Mouse (Mus musculus): ENCODE measurements around the gene Ddc.

Gene Ddc

DNA sequence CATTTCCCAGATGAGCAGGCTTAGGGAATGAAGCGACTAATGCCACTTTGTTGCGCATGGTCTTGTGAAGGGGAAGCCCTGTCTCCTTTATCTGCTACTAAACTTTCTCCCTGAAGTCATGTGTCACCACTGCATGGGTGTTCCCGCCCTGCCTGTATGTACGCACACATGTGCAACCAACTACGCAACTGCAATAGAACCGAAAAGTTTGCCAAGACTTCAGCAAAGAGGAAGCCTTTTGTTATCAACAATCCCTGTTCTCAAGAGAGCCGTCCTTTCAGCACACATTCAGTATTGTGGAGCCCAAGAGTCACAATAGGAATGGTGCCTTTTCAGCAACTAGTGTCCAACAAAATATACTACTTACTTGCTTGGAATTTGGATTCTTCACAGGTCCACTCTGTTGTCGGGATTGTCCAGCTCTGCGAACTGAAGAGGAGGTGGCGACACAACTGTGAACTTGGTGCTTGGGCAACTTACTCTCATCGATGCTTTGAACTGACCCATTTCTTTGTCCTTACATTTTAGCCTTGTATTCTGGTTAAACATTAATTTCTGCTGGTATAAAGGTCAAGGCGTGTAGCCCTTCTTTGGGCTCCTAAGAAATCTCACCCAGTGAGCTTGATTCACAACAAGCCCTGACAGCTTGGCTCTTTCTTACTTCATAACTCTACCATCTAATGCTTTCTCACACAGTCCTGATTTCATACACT lies at the start of gene Ddc:
TSS of gene Ddc (minus strand) at position 500 of the 713 bp plus-strand sequence.
- no peak for DNase-seq (ENCODE audit: low read depth)

DNA sequence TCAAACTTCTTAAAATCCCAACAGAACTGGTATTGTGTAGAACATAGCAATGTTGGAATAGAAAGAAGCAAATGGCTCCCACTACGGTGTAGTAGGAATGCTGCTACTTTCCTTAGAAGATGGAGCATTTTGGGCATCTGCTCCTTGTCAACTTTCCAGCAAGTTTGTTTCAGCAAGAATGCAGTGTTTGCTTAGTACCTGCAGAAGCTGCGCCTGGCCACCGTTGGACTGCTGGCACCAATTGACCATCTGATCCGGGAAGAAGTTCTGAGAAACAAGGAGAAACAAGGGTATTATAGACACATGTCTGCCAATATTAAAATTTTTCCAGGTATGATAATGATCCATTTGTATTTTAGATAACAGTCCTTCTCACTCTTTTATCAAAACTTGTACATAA lies 47.8 kb upstream of the Ddc start:
- no peak for DNase-seq (ENCODE audit: low read depth)

DNA sequence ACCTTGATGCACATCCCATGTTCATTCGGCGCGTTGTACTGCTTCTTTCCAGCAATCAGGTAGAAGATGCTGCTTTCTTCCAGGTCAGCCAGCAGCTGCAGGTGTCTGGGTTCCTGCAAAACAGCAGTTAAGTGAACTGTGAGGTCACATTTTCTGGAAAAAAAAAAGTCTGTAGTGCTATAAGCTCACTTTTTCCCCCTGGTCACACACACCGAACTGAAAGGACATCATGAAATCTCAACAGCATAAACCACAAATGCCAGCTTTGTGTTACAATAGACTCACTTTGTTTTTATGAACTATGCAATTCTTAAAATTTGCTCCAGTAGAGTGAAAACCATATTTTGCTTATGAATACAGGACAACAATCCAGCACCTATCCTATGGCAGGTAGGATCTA lies 46.9 kb upstream of the Ddc start:
- DNase-seq (ENCODE audit: low read depth): no peak

DNA sequence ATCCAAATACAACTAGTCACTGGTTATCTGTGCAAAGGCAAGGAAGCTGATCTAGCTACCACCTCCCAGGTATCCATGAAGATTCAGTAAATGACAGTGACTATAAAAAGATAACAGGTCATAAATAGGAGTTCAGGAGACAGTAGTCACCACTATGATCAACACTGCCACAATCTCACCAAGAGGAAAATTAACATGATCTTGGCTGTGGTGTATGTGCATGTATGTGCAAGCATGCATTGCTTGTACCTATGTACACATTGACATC lies 46.1 kb upstream of the Ddc start:
- no peak for DNase-seq (ENCODE audit: low read depth)

DNA sequence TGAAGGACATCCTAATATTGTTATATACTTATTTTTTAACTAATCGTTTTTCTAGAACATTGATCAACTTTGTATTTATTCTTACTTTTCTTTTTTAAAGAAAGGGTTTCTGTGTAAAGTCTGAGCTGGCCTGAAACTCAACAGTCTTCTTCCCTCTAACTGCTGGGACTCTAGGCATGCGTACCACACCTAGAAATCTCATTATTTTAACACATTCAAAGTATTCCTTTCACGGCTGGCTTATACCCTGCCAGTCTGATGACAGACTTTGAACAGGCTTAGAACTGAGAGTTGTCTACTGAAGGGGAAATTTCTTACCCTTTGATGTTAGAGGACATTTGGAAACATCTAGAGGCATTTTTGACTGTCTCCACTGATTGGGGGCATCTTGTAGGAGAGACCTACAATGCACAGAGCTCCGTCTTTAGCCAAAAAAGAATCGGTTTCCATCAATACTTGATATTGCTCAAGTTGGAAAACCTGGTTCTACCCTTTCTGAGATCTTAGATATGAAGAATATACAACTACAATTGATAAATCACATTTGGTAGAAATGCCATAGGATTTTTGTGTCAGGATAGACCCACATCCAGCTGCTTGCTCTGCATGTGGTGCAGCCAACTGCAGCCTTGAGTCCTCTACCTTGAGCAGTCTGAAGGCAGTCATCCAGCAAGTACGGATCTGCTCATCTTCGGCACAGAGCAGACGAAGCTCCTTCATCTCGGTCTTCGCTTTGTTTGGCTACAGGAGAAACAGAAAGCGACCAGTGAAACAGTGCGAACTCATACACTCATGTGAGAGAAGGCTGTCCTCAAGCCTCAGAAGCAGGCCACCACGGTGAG lies 45.5 kb upstream of the Ddc start:
- DNase-seq (ENCODE audit: low read depth): no peak

DNA sequence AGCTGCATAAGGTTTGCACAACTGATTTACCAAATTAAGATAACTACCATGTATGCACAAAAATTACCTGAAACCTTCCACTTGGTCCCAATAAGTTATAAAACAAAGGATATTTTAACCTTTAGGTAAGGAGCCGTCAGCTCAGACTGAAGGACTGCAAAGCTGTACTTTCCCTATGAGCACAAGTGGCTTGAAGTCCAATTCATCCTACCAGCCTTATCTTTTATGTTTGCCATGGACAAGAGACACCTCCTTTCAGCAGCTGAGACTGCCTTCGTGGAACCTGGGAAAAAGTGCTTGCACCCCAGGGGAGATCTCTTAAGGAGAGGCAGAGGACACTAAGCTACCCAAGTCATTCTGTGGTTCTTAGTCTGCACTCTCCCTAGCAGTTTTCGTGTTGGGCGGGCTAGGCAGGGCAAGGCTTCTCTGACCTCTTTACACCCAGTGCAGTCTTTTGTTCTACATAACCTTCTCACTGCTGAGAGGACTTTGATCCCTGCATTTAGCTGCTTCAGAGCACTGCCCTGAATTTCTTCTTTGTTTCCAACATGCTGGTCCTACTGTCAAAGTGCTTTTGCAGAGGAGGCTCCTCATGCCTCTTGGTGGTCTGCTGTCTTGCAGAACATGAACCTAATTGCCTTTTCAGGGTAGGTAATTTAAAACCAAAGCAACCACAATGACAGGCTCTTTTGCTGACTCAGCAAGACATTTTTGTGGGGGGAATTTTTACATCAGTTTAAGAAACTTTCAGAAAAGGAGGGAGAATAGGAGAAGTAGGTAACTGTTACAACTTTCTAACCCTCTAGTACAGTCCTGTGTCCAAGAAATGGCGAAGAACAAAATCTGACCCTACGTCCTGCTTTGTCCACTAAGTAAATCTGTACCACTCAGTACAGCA lies 44.6 kb upstream of the Ddc start:
- no peak for DNase-seq (ENCODE audit: low read depth)

DNA sequence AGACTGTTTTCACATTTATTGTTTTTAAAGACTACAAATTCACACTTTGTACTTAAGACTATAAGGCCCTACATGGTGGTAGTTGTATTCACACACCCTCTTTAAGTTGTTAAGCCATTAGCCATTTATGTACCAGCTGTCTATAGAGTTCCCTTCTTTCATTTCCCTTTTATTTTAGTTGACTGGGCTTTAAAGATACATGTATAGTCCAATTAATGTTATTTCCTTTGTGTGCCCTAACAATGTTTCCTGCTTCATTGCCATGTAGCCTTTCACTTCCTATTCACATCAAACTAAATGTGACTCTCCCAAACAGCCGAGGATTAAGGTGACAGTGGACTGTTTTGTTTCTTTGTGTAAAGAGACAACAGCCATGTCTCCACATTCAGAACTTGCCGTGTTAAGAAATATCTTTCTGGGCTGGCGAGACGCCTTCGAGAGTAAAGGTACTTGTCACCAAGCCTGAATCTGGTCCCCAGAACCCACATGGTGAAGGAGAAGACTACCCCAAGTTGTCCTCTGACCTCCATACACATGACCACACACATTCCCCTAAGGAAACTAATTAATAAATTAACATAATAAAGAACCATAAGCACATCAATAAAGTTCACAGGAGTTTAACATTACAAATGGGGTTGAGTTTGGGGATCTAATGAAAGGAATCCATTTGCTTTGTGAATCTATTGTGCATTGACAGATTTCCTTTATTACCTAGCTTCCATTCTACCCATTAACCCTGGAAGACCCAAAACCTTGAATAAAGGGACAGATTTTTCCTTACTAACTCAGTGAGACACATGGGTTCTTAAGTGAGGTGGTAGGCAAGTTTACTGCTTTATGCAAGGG lies 43.1 kb upstream of the Ddc start:
- no peak for DNase-seq (ENCODE audit: low read depth)

DNA sequence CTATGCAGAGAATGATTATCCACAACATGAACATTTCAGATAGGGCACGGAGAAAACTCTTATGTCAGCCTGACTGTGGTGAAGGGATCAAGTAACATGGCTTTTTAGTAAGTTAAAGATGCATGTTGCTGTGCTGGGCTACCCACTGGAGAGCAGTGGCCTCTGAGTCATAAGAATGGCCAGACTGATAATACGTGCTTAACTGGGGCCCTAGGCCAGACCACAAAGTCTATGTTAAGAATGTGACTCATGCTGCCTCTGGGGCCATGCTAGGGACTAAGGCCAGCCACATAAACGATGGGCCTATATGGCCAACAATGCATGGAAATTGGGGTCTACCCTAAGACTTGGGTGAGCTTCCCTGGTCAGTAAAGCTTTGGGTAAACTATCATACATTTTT lies 41.7 kb upstream of the Ddc start:
- DNase-seq (ENCODE audit: low read depth): peak; percentile 91

DNA sequence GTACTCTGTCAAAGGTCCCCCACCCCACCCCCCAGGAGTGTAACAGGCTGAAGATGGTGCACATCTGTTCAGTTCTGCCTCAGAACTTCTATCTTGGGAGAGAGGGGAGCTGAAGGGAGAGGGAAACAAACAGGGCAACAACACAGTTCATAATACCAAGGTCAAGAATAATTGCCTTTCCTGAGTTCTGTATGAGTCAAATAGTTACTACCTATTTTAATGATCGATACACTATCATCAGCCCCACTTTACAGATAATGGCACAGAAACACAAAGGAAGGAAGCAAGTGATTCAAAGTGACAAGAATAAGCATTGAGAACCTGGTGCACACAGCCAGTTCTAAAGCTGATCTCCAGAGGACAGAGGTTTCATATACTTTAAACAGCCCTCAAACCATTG lies 40.6 kb upstream of the Ddc start:
- no peak for DNase-seq (ENCODE audit: low read depth)

DNA sequence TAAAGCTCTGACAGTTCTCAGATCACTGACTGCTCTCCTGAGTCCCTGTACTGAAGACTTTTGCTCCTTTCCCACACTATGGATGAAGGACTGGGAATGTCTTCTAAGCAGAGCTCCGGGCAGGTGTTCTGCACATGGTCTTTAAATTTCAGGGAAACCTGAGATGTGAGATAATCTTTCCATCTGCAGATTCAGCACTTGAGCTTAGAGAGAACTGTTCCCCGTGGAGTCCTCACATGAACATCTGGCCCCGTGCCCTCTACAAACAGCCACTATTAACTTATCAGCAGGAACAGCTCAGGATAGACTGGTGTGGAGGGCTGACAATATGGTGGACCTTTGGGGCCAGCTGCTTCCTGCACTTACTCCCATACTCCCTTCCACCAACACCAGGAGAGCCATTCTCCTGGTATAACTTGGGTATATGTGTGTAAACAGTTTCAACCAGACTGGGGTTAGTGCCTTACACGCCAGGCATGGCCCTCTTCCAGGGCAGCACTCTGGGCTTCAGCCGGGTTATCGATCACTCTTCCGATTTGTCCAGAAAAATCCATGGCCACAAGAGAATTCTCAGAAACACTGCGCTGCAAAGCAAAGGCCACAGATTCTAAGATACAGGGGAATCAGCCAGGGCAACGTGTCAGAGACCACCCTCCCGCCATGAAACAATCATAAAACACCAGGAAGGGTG lies 39.5 kb upstream of the Ddc start:
- DNase-seq (ENCODE audit: low read depth): no peak

DNA sequence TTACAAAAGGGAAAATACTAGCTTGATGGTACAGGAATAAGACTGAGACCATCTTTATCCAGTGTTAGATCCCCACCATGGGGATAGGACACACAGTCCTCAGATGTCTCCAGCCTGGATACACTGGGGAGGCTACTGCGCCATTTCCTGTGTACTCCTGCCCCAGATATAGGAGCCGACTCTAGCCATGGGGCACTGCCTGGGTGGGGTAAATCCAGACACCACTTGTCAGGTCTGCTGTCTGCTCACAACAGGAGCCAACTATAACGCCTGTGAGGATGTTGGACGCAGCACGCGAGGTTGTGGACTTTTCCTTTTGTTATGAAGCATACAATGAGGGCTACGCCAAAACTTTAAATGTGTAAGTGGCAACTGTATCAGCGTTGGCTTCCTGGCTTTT lies 36.9 kb upstream of the Ddc start:
- DNase-seq (ENCODE audit: low read depth): no peak

DNA sequence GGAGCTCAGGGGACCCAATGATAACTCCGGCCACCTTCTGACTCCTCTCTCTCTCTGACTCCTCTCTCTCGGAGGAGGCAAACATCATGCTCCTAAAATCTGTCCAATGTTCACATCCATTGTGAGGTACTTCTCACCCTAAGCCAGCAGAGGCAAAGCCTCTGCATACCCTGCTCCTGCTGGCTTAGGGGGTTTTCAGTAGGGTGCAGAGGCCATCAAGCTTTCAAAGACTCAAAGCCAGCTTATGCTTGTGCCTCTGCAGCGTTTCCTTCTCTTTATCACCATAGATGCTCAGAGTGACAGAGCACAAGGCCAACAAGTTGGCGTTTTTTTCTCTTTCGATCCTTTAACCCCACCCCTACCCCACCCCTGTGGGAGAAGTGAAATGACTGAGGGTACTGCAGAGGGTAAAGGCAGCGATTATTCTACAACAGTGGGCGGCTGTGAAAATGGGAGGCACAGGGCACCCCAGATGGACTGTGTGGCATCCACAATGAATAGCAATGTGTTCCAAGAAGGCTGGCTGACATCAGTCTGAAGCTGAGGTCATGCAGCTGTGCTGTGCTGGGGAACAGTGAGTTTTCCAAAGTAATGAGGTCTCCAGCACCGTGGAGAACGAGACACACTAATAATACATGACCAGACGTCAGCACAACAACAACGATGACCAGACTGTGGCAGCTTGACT lies 34.3 kb upstream of the Ddc start:
- no peak for DNase-seq (ENCODE audit: low read depth)

DNA sequence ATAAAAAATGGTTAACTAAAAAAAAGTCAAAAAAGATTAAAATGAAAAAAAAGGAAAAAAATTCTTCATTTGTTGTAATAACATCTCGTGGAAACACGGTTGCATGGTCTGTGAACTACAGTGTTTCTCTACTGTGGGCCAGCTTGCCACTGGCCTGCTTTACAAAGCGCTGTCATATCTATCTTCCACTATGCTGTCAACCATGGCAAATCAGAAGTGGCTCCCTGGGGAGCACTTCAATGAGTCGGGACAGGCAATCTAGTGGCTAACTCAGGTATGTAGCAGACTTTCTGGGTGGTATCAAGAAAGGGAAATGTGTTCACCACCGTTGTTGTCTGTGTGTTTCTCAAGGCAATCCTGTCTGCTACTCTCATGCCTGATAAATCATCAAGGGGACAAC lies 33.7 kb upstream of the Ddc start:
- DNase-seq (ENCODE audit: low read depth): no peak

DNA sequence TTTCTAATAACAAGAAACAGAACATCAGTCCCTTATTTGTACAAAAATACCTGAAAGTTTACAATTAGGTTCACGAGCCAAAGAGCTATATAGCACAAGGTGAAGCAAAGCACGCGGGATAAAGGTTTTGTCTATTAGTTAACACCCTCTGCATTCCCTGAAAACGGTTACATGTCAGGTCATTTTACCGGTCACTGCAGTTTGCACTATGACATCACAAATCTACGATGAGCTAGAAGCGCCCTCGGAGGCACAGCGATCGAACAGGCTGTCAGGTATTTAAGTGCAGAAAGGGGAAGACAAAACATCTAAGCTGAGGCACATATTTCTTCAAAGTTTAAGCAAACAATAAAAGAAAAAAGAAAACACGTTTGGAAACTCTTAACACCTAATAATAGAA lies 32.6 kb upstream of the Ddc start:
- DNase-seq (ENCODE audit: low read depth): no peak

DNA sequence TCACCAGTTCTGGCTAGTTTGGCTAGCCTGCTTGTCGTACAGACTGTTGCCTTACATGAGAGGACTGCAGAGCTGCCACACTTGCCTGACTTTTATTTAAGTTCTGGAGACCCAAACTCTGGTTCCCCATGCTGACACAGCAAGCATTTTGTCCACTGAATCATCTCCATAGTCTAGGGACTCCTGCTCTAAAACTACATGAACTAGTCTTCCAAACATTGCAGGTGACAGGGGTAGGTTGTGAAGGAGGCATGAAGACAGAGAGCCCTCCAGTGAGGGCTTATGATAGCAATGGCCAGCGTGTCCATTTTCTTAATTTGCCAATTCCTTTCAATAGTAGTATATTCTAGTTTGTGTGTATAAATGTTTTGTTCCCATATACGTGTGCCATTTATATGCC lies 31.1 kb upstream of the Ddc start:
- no peak for DNase-seq (ENCODE audit: low read depth)

DNA sequence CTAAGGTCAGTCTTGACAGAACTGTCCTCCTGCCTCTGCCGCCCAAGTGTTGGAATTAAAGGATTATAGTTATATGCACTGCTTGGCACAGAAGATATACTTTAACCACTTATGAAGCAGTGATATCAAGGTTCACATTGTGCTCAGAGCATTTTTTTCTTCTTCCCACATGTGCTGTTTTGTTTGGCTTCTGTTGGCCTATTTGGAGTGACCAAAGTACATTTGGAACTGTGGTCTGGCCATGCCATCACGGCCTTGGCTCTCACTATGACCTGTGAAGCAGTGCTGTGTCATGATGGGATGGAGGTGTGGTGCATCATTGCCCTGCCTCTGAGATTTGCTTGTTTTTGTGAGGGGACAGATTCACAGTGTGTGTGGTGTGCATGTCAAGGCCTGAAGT lies 30.6 kb upstream of the Ddc start:
- no peak for DNase-seq (ENCODE audit: low read depth)

DNA sequence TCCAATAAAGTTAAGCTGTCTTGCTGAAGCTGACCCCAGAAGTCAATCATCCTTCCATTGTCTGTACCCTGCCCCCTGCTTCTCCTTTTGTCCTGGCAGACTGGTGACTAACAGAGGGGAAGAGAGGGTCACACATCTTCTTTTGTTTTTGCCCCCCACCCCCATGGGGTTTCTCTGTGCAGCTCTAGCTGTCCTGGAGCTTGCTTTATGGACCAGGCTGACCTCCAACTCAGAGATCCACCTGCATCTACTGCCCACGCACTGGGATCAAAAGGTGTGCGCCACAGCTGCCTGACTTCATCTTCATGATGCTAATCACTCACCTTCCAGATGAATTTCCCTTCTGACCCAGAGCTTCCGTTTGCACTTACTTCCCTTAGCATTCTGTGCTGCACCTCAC lies 26.0 kb upstream of the Ddc start:
- DNase-seq (ENCODE audit: low read depth): no peak

DNA sequence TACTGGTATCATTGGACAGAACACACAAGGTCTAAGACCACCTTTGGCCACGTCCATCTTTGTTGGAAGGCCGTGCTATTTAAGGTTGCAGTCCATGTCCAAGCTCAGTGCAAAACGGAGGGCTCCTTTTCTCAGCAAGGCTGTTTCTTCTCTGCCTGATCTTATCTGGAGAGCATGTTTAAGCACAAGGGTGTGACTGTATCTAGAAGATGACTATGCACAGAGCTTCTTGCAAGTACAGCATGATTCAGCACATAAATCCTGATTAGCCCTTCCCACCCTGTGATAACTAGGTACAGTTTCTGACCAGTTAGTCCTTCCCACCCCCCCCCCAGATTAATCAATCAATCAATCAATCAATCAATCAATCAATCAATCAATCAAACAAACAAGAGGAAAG lies 25.4 kb upstream of the Ddc start:
- no peak for DNase-seq (ENCODE audit: low read depth)

DNA sequence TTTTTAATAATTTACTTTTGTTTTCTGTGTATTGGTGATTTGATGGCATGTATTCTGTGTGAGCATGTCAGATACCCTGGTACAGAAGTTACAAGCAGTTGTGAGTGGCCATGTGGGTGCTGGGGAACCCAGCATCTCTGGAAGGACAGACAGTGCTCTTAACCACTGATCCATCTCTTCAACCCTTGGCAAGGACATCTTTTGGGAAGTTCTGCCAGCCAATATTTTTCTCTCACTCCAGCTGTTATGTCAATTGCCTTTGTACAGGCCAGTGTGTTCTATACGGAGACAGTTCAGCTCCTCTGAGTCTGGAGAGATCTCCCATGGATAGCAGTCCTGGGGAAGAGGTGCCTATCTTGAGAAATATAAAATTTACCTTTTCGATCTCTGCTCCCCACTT lies 24.2 kb upstream of the Ddc start:
- no peak for DNase-seq (ENCODE audit: low read depth)

DNA sequence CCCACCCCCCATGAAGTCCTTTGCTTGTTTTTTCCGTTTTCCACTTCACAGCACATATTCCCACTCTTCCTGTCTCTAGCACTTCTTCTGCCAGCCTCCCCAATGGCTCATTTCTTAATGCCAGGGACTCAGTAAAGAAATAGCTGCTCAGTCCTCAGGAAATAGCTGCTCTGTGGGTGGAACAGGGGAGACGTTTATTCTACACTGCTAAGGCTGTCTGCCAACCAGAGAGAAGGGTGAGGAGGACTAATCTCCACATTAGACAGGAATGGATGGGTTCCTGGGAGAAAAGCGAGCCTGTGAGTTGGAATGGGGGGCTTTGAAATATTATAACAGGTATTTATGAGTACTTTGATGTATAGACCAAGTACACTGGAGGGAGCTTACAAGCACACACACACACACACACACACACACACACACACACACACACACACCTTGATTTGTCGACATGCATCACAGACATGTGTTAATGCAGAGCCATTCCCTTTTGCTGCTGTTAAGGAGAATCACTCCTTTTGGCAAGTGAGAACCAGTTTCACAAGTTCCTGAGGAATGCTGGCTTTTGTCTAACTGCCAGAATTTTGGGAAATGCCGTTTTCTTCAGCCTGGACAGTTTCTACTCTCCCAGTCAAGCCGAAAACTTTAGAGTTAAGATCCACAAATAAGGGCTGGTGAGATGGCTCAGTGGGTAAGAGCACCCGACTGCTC lies 9.9 kb upstream of the Ddc start:
- peak; percentile 92 for DNase-seq (ENCODE audit: low read depth)
